Mouse (Mus musculus) liver, embryonic 15.5 days (tissue): ENCODE measurements at regions not wholly inside any gene's neighbourhood (a gene's known extent, or its start where the extent isn't known, plus 50 kb on each side); places are given as distances from the start of the nearest gene placed in this dataset.
"Not testable (repeated sequence)": the region's sequence is repeated elsewhere in the genome, so short reads cannot be mapped to it uniquely, and the experiment has no call there.

Experiments used
- ATAC-seq: fragments of 200-750 bp; cut with Nextera tagmentation; 2 replicates; pipeline ENCODE4 v1.8.0; 2017; ENCODE audit warnings: moderate number of reproducible peaks, mild to moderate bottlenecking, moderate library complexity; ENCODE audit not compliant: insufficient read depth
- H3K27ac ChIP-seq: fragments of 300-500 bp; sonication (generic); replicated peaks from 2 replicates; pipeline ENCODE4 v1.5.1; 2015; ENCODE audit warnings: mild to moderate bottlenecking, inconsistent platforms
- H3K27me3 ChIP-seq: fragments of 300-500 bp; sonication (generic); 2 replicates; pipeline ENCODE4 v1.6.1; 2015; ENCODE audit warnings: mild to moderate bottlenecking, inconsistent platforms
- H3K36me3 ChIP-seq: fragments of 300-500 bp; sonication (generic); replicated peaks from 2 replicates; pipeline ENCODE4 v1.6.1; 2015; ENCODE audit warnings: moderate library complexity, mild to moderate bottlenecking, inconsistent platforms
- H3K4me1 ChIP-seq: fragments of 300-500 bp; sonication (generic); replicated peaks from 2 replicates; pipeline ENCODE4 v1.6.1; 2015; ENCODE audit warnings: inconsistent platforms
- H3K4me2 ChIP-seq: fragments of 300-500 bp; sonication (generic); 2 replicates; pipeline ENCODE4 v1.6.1; 2015; ENCODE audit warnings: moderate library complexity, mild to moderate bottlenecking, inconsistent platforms
- H3K4me3 ChIP-seq: fragments of 300-500 bp; sonication (generic); replicated peaks from 2 replicates; pipeline ENCODE4 v1.5.1; 2015; ENCODE audit warnings: mild to moderate bottlenecking, inconsistent platforms
- H3K9ac ChIP-seq: fragments of 300-500 bp; sonication (generic); 2 replicates; pipeline ENCODE4 v1.6.1; 2015; ENCODE audit warnings: moderate library complexity, mild to moderate bottlenecking, inconsistent platforms
- H3K9me3 ChIP-seq: fragments of 300-500 bp; sonication (generic); replicated peaks from 2 replicates; pipeline ENCODE4 v1.6.1; 2016; ENCODE audit warnings: inconsistent platforms
- WGBS: fragments of 180-500 bp; shearing (Covaris S2); methylation state at CpG from one replicate; pipeline ENCODE4 v1.1.7; 2015; ENCODE audit warnings: mixed read lengths; ENCODE audit not compliant: insufficient replicate concordance; 5-methylcytosine and 5-hydroxymethylcytosine counted together

- Histone ChIP-seq H3K36me3 (no peaks in the 10 kb centered on the region), H3K9me3 (no peaks in the 10 kb centered on the region), H3K9ac (no peak overlapping the region), H3K4me2 (no peak overlapping the region), H3K4me1 (no peaks in the 10 kb centered on the region), H3K27me3 (no peaks in the 10 kb centered on the region), H3K4me3 (no peak overlapping the region), H3K27ac (no peak overlapping the region)
- 40% methylated on average over 7 of the region's 7 CpGs for WGBS
- ATAC-seq: no peak
These were observed 164.6 kb upstream of the Gm10131 start for GRCm38 (mm10) chr8:34275977-34276660.

DNA sequence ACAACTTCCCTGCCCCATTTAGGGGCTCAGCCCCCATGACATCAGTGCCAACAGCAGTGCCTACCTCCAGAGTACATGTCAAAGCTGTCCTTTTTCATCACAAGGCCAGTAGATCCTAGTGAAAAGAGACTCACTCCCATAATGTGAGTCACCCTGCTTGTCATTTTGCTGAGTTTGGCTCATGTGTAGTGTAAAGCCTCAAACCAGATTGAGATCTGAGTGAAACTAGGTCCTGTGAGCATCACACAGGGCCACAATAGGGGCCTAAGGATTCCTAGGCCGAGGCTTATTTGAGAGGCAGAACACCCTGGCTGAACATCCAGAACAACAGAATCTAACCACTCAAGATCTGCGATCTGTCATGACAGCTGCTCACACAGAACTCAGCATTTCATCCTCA, 163.3 kb upstream of the Gm10131 start:
- H3K27ac ChIP-seq, H3K4me2 ChIP-seq, H3K9me3 ChIP-seq, H3K4me3 ChIP-seq, H3K9ac ChIP-seq, ATAC-seq, H3K4me1 ChIP-seq, H3K27me3 ChIP-seq, H3K36me3 ChIP-seq: not testable (repeated sequence)
- WGBS: 57% methylated on average over 2 of the region's 2 CpGs

GRCm38 (mm10) chr8:34274171-34274570, 162.6 kb upstream of the Gm10131 start:
- no peaks in the 10 kb centered on the region for H3K9me3 ChIP-seq
- H3K4me1 ChIP-seq: no peaks in the 10 kb centered on the region
- H3K4me3 ChIP-seq: no peak overlapping the region
- WGBS: 66% methylated on average over 6 of the region's 6 CpGs
- H3K36me3 ChIP-seq: no peaks in the 10 kb centered on the region
- no peak for ATAC-seq
- H3K4me2 ChIP-seq: no peak overlapping the region
- no peak overlapping the region for H3K9ac ChIP-seq
- no peak overlapping the region for H3K27ac ChIP-seq
- no peaks in the 10 kb centered on the region for H3K27me3 ChIP-seq

DNA sequence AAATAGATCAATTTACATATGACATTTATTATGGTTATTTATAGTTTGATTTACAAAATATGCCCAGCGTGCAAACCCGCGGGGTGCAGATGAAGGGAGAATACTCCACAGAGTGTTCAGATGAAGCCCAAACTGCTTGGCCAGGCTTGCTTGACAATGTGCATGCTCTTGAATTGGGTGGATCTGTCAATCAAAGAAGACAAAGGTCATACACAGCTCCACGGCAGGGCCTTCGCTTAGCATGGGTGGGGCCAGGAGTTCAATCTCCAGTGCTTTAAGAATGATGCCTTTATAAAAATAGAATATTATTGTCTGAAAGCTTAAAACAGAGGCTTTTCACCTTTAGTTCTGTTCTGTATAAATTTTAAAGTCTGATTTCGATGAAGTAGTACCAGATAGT, 158.3 kb upstream of the Gm10131 start:
- H3K9ac ChIP-seq: no peak overlapping the region
- no peaks in the 10 kb centered on the region for H3K27me3 ChIP-seq
- no peaks in the 10 kb centered on the region for H3K4me1 ChIP-seq
- no peak overlapping the region for H3K4me3 ChIP-seq
- no peak overlapping the region for H3K4me2 ChIP-seq
- no peak for ATAC-seq
- H3K27ac ChIP-seq: no peak overlapping the region
- no peaks in the 10 kb centered on the region for H3K36me3 ChIP-seq
- 74% methylated on average over 6 of the region's 6 CpGs for WGBS
- no peaks in the 10 kb centered on the region for H3K9me3 ChIP-seq

- Histone ChIP-seq H3K4me2 (no peak overlapping the region), H3K27me3 (no peaks in the 10 kb centered on the region), H3K9me3 (no peaks in the 10 kb centered on the region), H3K27ac (no peak overlapping the region), H3K4me3 (no peak overlapping the region), H3K36me3 (no peaks in the 10 kb centered on the region), H3K4me1 (no peaks in the 10 kb centered on the region), H3K9ac (no peak overlapping the region)
- no peak for ATAC-seq
- 74% methylated on average over 18 of the region's 18 CpGs for WGBS
These were observed 157.4 kb upstream of the Gm10131 start for GRCm38 (mm10) chr8:34268806-34269520.

GRCm38 (mm10) chr8:34254978-34255377, 143.4 kb upstream of the Gm10131 start:
- no peak for ATAC-seq
- H3K9ac ChIP-seq: no peak overlapping the region
- no peaks in the 10 kb centered on the region for H3K36me3 ChIP-seq
- no peaks in the 10 kb centered on the region for H3K27me3 ChIP-seq
- no peak overlapping the region for H3K27ac ChIP-seq
- no peak overlapping the region for H3K4me3 ChIP-seq
- no peak overlapping the region for H3K4me2 ChIP-seq
- WGBS: 45% methylated on average over 2 of the region's 2 CpGs
- no peaks in the 10 kb centered on the region for H3K9me3 ChIP-seq
- no peaks in the 10 kb centered on the region for H3K4me1 ChIP-seq

- 75% methylated on average over 7 of the region's 7 CpGs for WGBS
- Histone ChIP-seq H3K4me1 (no peaks in the 10 kb centered on the region), H3K4me2 (no peak overlapping the region), H3K27me3 (no peaks in the 10 kb centered on the region), H3K9me3 (no peaks in the 10 kb centered on the region), H3K36me3 (no peaks in the 10 kb centered on the region), H3K27ac (no peak overlapping the region), H3K4me3 (no peak overlapping the region), H3K9ac (no peak overlapping the region)
- no peak for ATAC-seq
These were observed 140.4 kb upstream of the Gm10131 start for GRCm38 (mm10) chr8:34251934-34252333.

GRCm38 (mm10) chr8:34239346-34239900, 127.9 kb upstream of the Gm10131 start:
- no peak for ATAC-seq

GRCm38 (mm10) chr8:34233705-34234104, 122.2 kb upstream of the Gm10131 start:
- H3K27me3 ChIP-seq: no peaks in the 10 kb centered on the region
- WGBS: 59% methylated on average over 4 of the region's 4 CpGs
- ATAC-seq: no peak

More at GRCm38 (mm10) chr8:34239346-34239900, 127.9 kb upstream of the Gm10131 start:
- Histone ChIP-seq H3K9ac (no peak overlapping the region), H3K27ac (no peak overlapping the region), H3K4me3 (no peak overlapping the region), H3K9me3 (no peaks in the 10 kb centered on the region), H3K27me3 (no peaks in the 10 kb centered on the region), H3K36me3 (no peaks in the 10 kb centered on the region), H3K4me1 (no peaks in the 10 kb centered on the region), H3K4me2 (no peak overlapping the region)
- WGBS: 77% methylated on average over 6 of the region's 6 CpGs

GRCm38 (mm10) chr8:34229477-34229876, 117.9 kb upstream of the Gm10131 start:
- Histone ChIP-seq H3K4me2 (no peak overlapping the region), H3K9ac (no peak overlapping the region), H3K4me1 (no peaks in the 10 kb centered on the region), H3K36me3 (no peaks in the 10 kb centered on the region), H3K27ac (no peak overlapping the region), H3K4me3 (no peak overlapping the region), H3K27me3 (no peaks in the 10 kb centered on the region), H3K9me3 (no peaks in the 10 kb centered on the region)
- no peak for ATAC-seq
- WGBS: 40% methylated on average over 3 of the region's 3 CpGs

More at GRCm38 (mm10) chr8:34233705-34234104, 122.2 kb upstream of the Gm10131 start:
- Histone ChIP-seq H3K4me1 (no peaks in the 10 kb centered on the region), H3K4me2 (no peak overlapping the region), H3K9ac (no peak overlapping the region), H3K27ac (no peak overlapping the region), H3K4me3 (no peak overlapping the region), H3K9me3 (no peaks in the 10 kb centered on the region), H3K36me3 (no peaks in the 10 kb centered on the region)

GRCm38 (mm10) chr8:34225011-34225890, 113.7 kb upstream of the Gm10131 start:
- no peak overlapping the region for H3K4me2 ChIP-seq
- no peaks in the 10 kb centered on the region for H3K4me1 ChIP-seq
- H3K36me3 ChIP-seq: no peaks in the 10 kb centered on the region
- H3K27me3 ChIP-seq: no peaks in the 10 kb centered on the region
- WGBS: 46% methylated on average over 17 of the region's 17 CpGs
- H3K4me3 ChIP-seq: no peak overlapping the region
- H3K9me3 ChIP-seq: no peaks in the 10 kb centered on the region
- no peak overlapping the region for H3K9ac ChIP-seq
- no peak overlapping the region for H3K27ac ChIP-seq
- ATAC-seq: no peak
